Mouse (Mus musculus) MEL (cell line): ENCODE data around the gene Tex11. TPM values are rescaled to one million over a fixed set of nuclear protein-coding genes. Genes with fewer than 3 reads are reported as not detected.

Experiments used
- DNase-seq: peaks from one replicate; pipeline ENCODE4 v3.0.0; 2011; ENCODE audit warnings: low read depth, low spot score
- H3K27ac ChIP-seq: 2 replicates; pipeline ENCODE4 v1.5.1; 2012; ENCODE audit warnings: low read depth, mild to moderate bottlenecking, control low read depth, low read length, moderate library complexity; ENCODE audit not compliant: control insufficient read depth
- H3K27me3 ChIP-seq, 2 experiments: fragments of 150-350 bp in 1 of 2; sonication (generic) in 1 of 2; 2 replicates each; pipeline ENCODE4 v1.6.1; 2012; ENCODE audit warnings: low read length in 2 of 2, mild to moderate bottlenecking in 2 of 2, improper control_type of control experiment in 1 of 2, moderate library complexity in 1 of 2; ENCODE audit not compliant: insufficient read depth in 2 of 2, control insufficient read depth in 1 of 2
- H3K36me3 ChIP-seq, 2 experiments: 2 replicates each; pipeline ENCODE4 v1.6.1; 2012 to 2014; ENCODE audit warnings: low read length in 2 of 2, improper control_type of control experiment in 1 of 2, inconsistent platforms in 1 of 2, mild to moderate bottlenecking in 1 of 2; ENCODE audit not compliant: insufficient read depth in 2 of 2, control insufficient read depth in 1 of 2
- H3K4me1 ChIP-seq, 2 experiments: fragments of 150-350 bp in 1 of 2; sonication (generic) in 1 of 2; 2 replicates each; pipeline ENCODE4 v1.6.1; 2012; ENCODE audit warnings: low read length in 2 of 2, improper control_type of control experiment in 1 of 2, mild to moderate bottlenecking in 1 of 2; ENCODE audit not compliant: insufficient read depth in 2 of 2, control insufficient read depth in 1 of 2
- H3K4me3 ChIP-seq, 2 experiments: fragments of 150-350 bp in 1 of 2; sonication (generic) in 1 of 2; 2 replicates each; pipeline ENCODE4 v1.5.1; 2012; ENCODE audit warnings: low read depth in 2 of 2, low read length in 2 of 2, mild to moderate bottlenecking in 2 of 2, moderate library complexity in 2 of 2, control low read depth in 1 of 2, improper control_type of control experiment in 1 of 2; ENCODE audit not compliant: control insufficient read depth in 1 of 2, insufficient read depth in 1 of 2
- H3K79me2 ChIP-seq: 2 replicates; pipeline ENCODE4 v1.6.1; 2012; ENCODE audit warnings: mild to moderate bottlenecking, low read length, moderate library complexity; ENCODE audit not compliant: control insufficient read depth, poor library complexity, insufficient read depth
- H3K9ac ChIP-seq: 2 replicates; pipeline ENCODE4 v1.6.1; 2012; ENCODE audit warnings: low read depth, mild to moderate bottlenecking, control low read depth, low read length, moderate library complexity; ENCODE audit not compliant: control insufficient read depth, poor library complexity, severe bottlenecking
- H3K9me3 ChIP-seq: fragments of 150-350 bp; sonication (generic); replicated peaks from 2 replicates; pipeline ENCODE4 v1.6.1; 2012; ENCODE audit warnings: mild to moderate bottlenecking, low read length, improper control_type of control experiment, moderate library complexity; ENCODE audit not compliant: insufficient read depth
- CHD1 ChIP-seq: IDR thresholded peaks from 2 replicates; pipeline ENCODE4 v1.6.1; 2012; ENCODE audit warnings: low read depth, mild to moderate bottlenecking, inconsistent platforms, low read length, improper control_type of control experiment
- CHD2 ChIP-seq: IDR thresholded peaks from 2 replicates; pipeline ENCODE4 v1.6.1; 2011; ENCODE audit warnings: low read length, improper control_type of control experiment
- ELF1 ChIP-seq: IDR thresholded peaks from 2 replicates; pipeline ENCODE4 v1.6.1; 2014; ENCODE audit warnings: low read depth, mild to moderate bottlenecking, inconsistent platforms, low read length, improper control_type of control experiment, moderate library complexity
- EP300 ChIP-seq, 2 experiments: IDR thresholded peaks; 2 replicates each; pipeline ENCODE4 v1.6.1; 2011; ENCODE audit warnings: improper control_type of control experiment in 2 of 2, low read length in 2 of 2, low read depth in 1 of 2, mild to moderate bottlenecking in 1 of 2
- ETS1 ChIP-seq: IDR thresholded peaks from 2 replicates; pipeline ENCODE4 v1.6.1; 2012; ENCODE audit warnings: low read depth, mild to moderate bottlenecking, inconsistent platforms, low read length, improper control_type of control experiment, moderate library complexity
- GABPA ChIP-seq: IDR thresholded peaks from 2 replicates; pipeline ENCODE4 v1.6.1; 2012; ENCODE audit warnings: low read depth, mild to moderate bottlenecking, inconsistent platforms, low read length, improper control_type of control experiment, moderate library complexity
- JUND ChIP-seq: IDR thresholded peaks from 2 replicates; pipeline ENCODE4 v1.6.1; 2011; ENCODE audit warnings: low read depth, mild to moderate bottlenecking, improper control_type of control experiment, low read length
- KAT2A ChIP-seq: conservative IDR thresholded peaks from 2 replicates; pipeline ENCODE4 v1.6.1; 2012; ENCODE audit warnings: low read depth, low read length, improper control_type of control experiment, inconsistent platforms
- MAFK ChIP-seq: IDR thresholded peaks from 2 replicates; pipeline ENCODE4 v1.6.1; 2011; ENCODE audit warnings: low read depth, mild to moderate bottlenecking, low read length, improper control_type of control experiment, borderline replicate concordance
- MAZ ChIP-seq: IDR thresholded peaks from 2 replicates; pipeline ENCODE4 v1.6.1; 2012; ENCODE audit warnings: low read depth, mild to moderate bottlenecking, inconsistent platforms, low read length, improper control_type of control experiment
- MEF2A ChIP-seq: IDR thresholded peaks from 2 replicates; pipeline ENCODE4 v1.6.1; 2014; ENCODE audit warnings: low read depth, mild to moderate bottlenecking, inconsistent platforms, low read length, improper control_type of control experiment; ENCODE audit not compliant: poor library complexity, insufficient replicate concordance, severe bottlenecking; ENCODE audit errors: extremely low read depth
- MYB ChIP-seq: IDR thresholded peaks from 2 replicates; pipeline ENCODE4 v1.6.1; 2011; ENCODE audit warnings: mild to moderate bottlenecking, low read depth, low read length, improper control_type of control experiment
- MYC ChIP-seq: IDR thresholded peaks from 2 replicates; pipeline ENCODE4 v1.6.1; 2011; ENCODE audit warnings: low read depth, mild to moderate bottlenecking, low read length, improper control_type of control experiment, moderate library complexity
- NELFE ChIP-seq: IDR thresholded peaks from 2 replicates; pipeline ENCODE4 v1.6.1; 2011; ENCODE audit warnings: low read depth, low read length, improper control_type of control experiment
- POLR2AphosphoS2 ChIP-seq: IDR thresholded peaks from 2 replicates; pipeline ENCODE4 v1.6.1; 2011; ENCODE audit warnings: low read length, improper control_type of control experiment
- SMC3 ChIP-seq: IDR thresholded peaks from 2 replicates; pipeline ENCODE4 v1.6.1; 2011; ENCODE audit warnings: low read depth, low read length, improper control_type of control experiment
- TAL1 ChIP-seq: IDR thresholded peaks from 2 replicates; pipeline ENCODE4 v1.6.1; 2012; ENCODE audit warnings: mild to moderate bottlenecking, inconsistent platforms, low read length, moderate library complexity, mixed read lengths
- TBP ChIP-seq: IDR thresholded peaks from 2 replicates; pipeline ENCODE4 v1.8.0; 2011; ENCODE audit warnings: low read depth, low read length, improper control_type of control experiment
- UBTF ChIP-seq: IDR thresholded peaks from 2 replicates; pipeline ENCODE4 v1.6.1; 2012; ENCODE audit warnings: low read depth, mild to moderate bottlenecking, inconsistent platforms, low read length, improper control_type of control experiment, moderate library complexity, borderline replicate concordance; ENCODE audit not compliant: insufficient read depth
- USF2 ChIP-seq, 2 experiments: IDR thresholded peaks; 2 replicates each; pipeline ENCODE4 v1.6.1; 2011 to 2012; ENCODE audit warnings: improper control_type of control experiment in 2 of 2, low read length in 2 of 2, borderline replicate concordance in 1 of 2, inconsistent platforms in 1 of 2, low read depth in 1 of 2, mild to moderate bottlenecking in 1 of 2; ENCODE audit not compliant: insufficient read depth in 1 of 2
- ZC3H11A ChIP-seq: IDR thresholded peaks from 2 replicates; pipeline ENCODE4 v1.6.1; 2012; ENCODE audit warnings: low read depth, mild to moderate bottlenecking, inconsistent platforms, low read length, improper control_type of control experiment
- ZKSCAN1 ChIP-seq: IDR thresholded peaks from 2 replicates; pipeline ENCODE4 v1.6.1; 2012; ENCODE audit warnings: low read depth, mild to moderate bottlenecking, inconsistent platforms, low read length, improper control_type of control experiment, moderate library complexity
- ZMIZ1 ChIP-seq: IDR thresholded peaks from 2 replicates; pipeline ENCODE4 v1.6.1; 2012; ENCODE audit warnings: low read depth, mild to moderate bottlenecking, inconsistent platforms, low read length, improper control_type of control experiment, moderate library complexity
- polyA plus RNA-seq, 2 experiments: library from polyadenylated mRNA; stranded (reverse) in 1 of 2; unstranded in 1 of 2; fragments of >175 nt in 1 of 2; fragments of >200 nt in 1 of 2; gene quantifications; 2 replicates each; pipeline versions ENCODE4 v1.2.1 to v1.2.4; 2012; ENCODE audit warnings: low replicate concordance in 2 of 2, low read depth in 1 of 2; ENCODE audit not compliant: insufficient read length in 2 of 2, insufficient read depth in 1 of 2, missing spikeins in 1 of 2
- total RNA-seq: library from RNA; depleted of rRNA; stranded (reverse); fragments of 300-350 nt; gene quantifications from 2 replicates; pipeline ENCODE4 v1.2.3, GENCODE M21; 2012

Tex11 gene
- total and polyA plus RNA-seq, 3 experiments = not detected

GRCm38 (mm10) chrX:100814139-100814538 lies 245.3 kb downstream of the Tex11 start:
- peaks cover 0 to 8% of the 10 kb centered on the region in 2 experiments; a peak in 2 of 4 replicates for H3K36me3 ChIP-seq
- no peak for TF ChIP-seq TBP
- TF ChIP-seq ETS1 = no peak
- TF ChIP-seq NELFE = no peak
- TF ChIP-seq CHD1 = no peak
- peak in 1 of 2 experiments; percentile 35; a peak in 1 of 4 replicates for TF ChIP-seq EP300 (IDR thresholded peaks at IDR 0.05; ENCODE audit: low read depth in 1 of 2, low read length in 2 of 2)
- no peak for TF ChIP-seq JUND
- 0 out of 4 replicates have a peak, but pooled peaks cover 0 to 2% of the 10 kb centered on the region in 2 experiments for H3K4me1 ChIP-seq
- no peak overlapping the region for H3K9ac ChIP-seq
- H3K9me3 ChIP-seq = no peaks in the 10 kb centered on the region
- H3K27me3 ChIP-seq = no peaks in the 10 kb centered on the region
- no peak overlapping the region for H3K4me3 ChIP-seq
- H3K27ac ChIP-seq = no peak overlapping the region; the same call in 1 of the 2 replicates
- DNase-seq = peak; percentile 43
- H3K79me2 ChIP-seq = no peaks in the 10 kb centered on the region

- TF ChIP-seq GABPA = no peak
- TF ChIP-seq ZC3H11A = no peak
- TF ChIP-seq MAFK = no peak
- no peak for TF ChIP-seq POLR2AphosphoS2
- no peak for TF ChIP-seq USF2 (IDR thresholded peaks at IDR 0.05; ENCODE audit: borderline replicate concordance in 1 of 2, insufficient read depth in 1 of 2, low read depth in 1 of 2, low read length in 2 of 2)
- no peak for TF ChIP-seq MEF2A
- no peak for TF ChIP-seq ZKSCAN1
- TF ChIP-seq MAZ = no peak
- TF ChIP-seq UBTF = no peak
- TF ChIP-seq ELF1 = no peak
- no peak for TF ChIP-seq TAL1
- no peak for TF ChIP-seq KAT2A
- TF ChIP-seq TBP = no peak
- TF ChIP-seq EP300 (IDR thresholded peaks at IDR 0.05; ENCODE audit: low read depth in 1 of 2, low read length in 2 of 2) = no peak
- no peak for TF ChIP-seq MYC
- no peak for TF ChIP-seq CHD1
- TF ChIP-seq CHD2 = no peak
- TF ChIP-seq MYB = no peak
- TF ChIP-seq ZMIZ1 = no peak
- no peak for TF ChIP-seq SMC3
- Histone ChIP-seq H3K9ac (no peak overlapping the region), H3K4me1 (0 out of 4 replicates have a peak, but pooled peaks cover 0 to 2% of the 10 kb centered on the region in 2 experiments), H3K79me2 (no peaks in the 10 kb centered on the region), H3K9me3 (no peaks in the 10 kb centered on the region), H3K27ac (no peak overlapping the region), H3K27me3 (no peaks in the 10 kb centered on the region), H3K36me3 (peaks cover 0 to 8% of the 10 kb centered on the region in 2 experiments; a peak in 2 of 4 replicates), H3K4me3 (no peak overlapping the region)
- no peak for DNase-seq
Measured at GRCm38 (mm10) chrX:100811129-100811528, 248.3 kb downstream of the Tex11 start.
